Mouse (Mus musculus): ENCODE results near the gene Ywhae. TPM values are rescaled to one million over a fixed set of nuclear protein-coding genes. Genes with fewer than 3 reads are reported as not detected.

Gene Ywhae
- total RNA-seq, 1 experiment: 432 TPM

- no peak for DNase-seq (ENCODE audit: low read depth, low spot score)
- in situ Hi-C loops (cut with MboI; ENCODE audit: low sequenced_read_pairs in 2 of 2, unreplicated experiment in 2 of 2): no loop called here
- no peaks in the 10 kb centered on the region for H3K36me3 ChIP-seq (ENCODE audit: control insufficient read depth, insufficient read depth, low read length, poor library complexity, severe bottlenecking)
- no peaks in the 10 kb centered on the region for H3K9me3 ChIP-seq (ENCODE audit: control insufficient read depth, insufficient read depth, low read depth, low read length)
- no peak overlapping the region for H3K9ac ChIP-seq (ENCODE audit: insufficient read depth, low read depth, low read length, poor library complexity, severe bottlenecking)
- H3K4me3 ChIP-seq (ENCODE audit: insufficient read depth in 1 of 2, low read depth in 1 of 2, low read length in 2 of 2, poor library complexity in 1 of 2, severe bottlenecking in 1 of 2): no peak overlapping the region
- H3K27ac ChIP-seq (ENCODE audit: insufficient read depth, low read depth, low read length, poor library complexity, severe bottlenecking): no peak overlapping the region
- peaks cover 7 to 20% of the 10 kb centered on the region in 2 experiments for H3K4me1 ChIP-seq (ENCODE audit: control insufficient read depth in 2 of 2, insufficient read depth in 2 of 2, low read length in 2 of 2, poor library complexity in 1 of 2)
- TF ChIP-seq CHD2 (IDR thresholded peaks at IDR 0.05; ENCODE audit: low read depth, low read length) (no peak), HCFC1 (IDR thresholded peaks at IDR 0.05; ENCODE audit: borderline replicate concordance, insufficient read depth, low read length) (no peak), MAFK (IDR thresholded peaks at IDR 0.05; ENCODE audit: insufficient read depth, low read depth, low read length) (no peak), ZNF384 (IDR thresholded peaks at IDR 0.05; ENCODE audit: low read depth, low read length) (no peak), ZC3H11A (IDR thresholded peaks at IDR 0.05; ENCODE audit: borderline replicate concordance, low read depth, low read length) (no peak)
These were observed 69.3 kb downstream of the Ywhae start for GRCm38 (mm10) chr11:75801771-75802550.

GRCm38 (mm10) chr11:75807486-75807885 lies 74.8 kb downstream of the Ywhae start:
- no peak overlapping the region for H3K27ac ChIP-seq (ENCODE audit: insufficient read depth, low read depth, low read length, poor library complexity, severe bottlenecking)
- peaks cover 3% of the 10 kb centered on the region in 2 experiments; a peak in 2 of 4 replicates for H3K4me1 ChIP-seq (ENCODE audit: control insufficient read depth in 2 of 2, insufficient read depth in 2 of 2, low read length in 2 of 2, poor library complexity in 1 of 2)
- H3K9ac ChIP-seq (ENCODE audit: insufficient read depth, low read depth, low read length, poor library complexity, severe bottlenecking): no peak overlapping the region
- no peak overlapping the region for H3K4me3 ChIP-seq (ENCODE audit: insufficient read depth in 1 of 2, low read depth in 1 of 2, low read length in 2 of 2, poor library complexity in 1 of 2, severe bottlenecking in 1 of 2)
- TF ChIP-seq HCFC1 (IDR thresholded peaks at IDR 0.05; ENCODE audit: borderline replicate concordance, insufficient read depth, low read length) (no peak), ZC3H11A (IDR thresholded peaks at IDR 0.05; ENCODE audit: borderline replicate concordance, low read depth, low read length) (no peak), MAFK (IDR thresholded peaks at IDR 0.05; ENCODE audit: insufficient read depth, low read depth, low read length) (no peak), CHD2 (IDR thresholded peaks at IDR 0.05; ENCODE audit: low read depth, low read length) (no peak)
- no peak for DNase-seq (ENCODE audit: low read depth, low spot score)
- no peaks in the 10 kb centered on the region for H3K36me3 ChIP-seq (ENCODE audit: control insufficient read depth, insufficient read depth, low read length, poor library complexity, severe bottlenecking)
- in situ Hi-C loops (cut with MboI; ENCODE audit: low sequenced_read_pairs in 2 of 2, unreplicated experiment in 2 of 2): no loop called here
- no peaks in the 10 kb centered on the region for H3K9me3 ChIP-seq (ENCODE audit: control insufficient read depth, insufficient read depth, low read depth, low read length)

- Histone ChIP-seq H3K9me3 (ENCODE audit: control insufficient read depth, insufficient read depth, low read depth, low read length) (no peaks in the 10 kb centered on the region), H3K36me3 (ENCODE audit: control insufficient read depth, insufficient read depth, low read length, poor library complexity, severe bottlenecking) (no peaks in the 10 kb centered on the region), H3K4me1 (ENCODE audit: control insufficient read depth in 2 of 2, insufficient read depth in 2 of 2, low read length in 2 of 2, poor library complexity in 1 of 2) (no peaks in the 10 kb centered on the region), H3K4me3 (ENCODE audit: insufficient read depth in 1 of 2, low read depth in 1 of 2, low read length in 2 of 2, poor library complexity in 1 of 2, severe bottlenecking in 1 of 2) (no peak overlapping the region), H3K9ac (ENCODE audit: insufficient read depth, low read depth, low read length, poor library complexity, severe bottlenecking) (no peak overlapping the region), H3K27ac (ENCODE audit: insufficient read depth, low read depth, low read length, poor library complexity, severe bottlenecking) (no peak overlapping the region)
- TF ChIP-seq CHD2 (IDR thresholded peaks at IDR 0.05; ENCODE audit: low read depth, low read length) (no peak), ZNF384 (IDR thresholded peaks at IDR 0.05; ENCODE audit: low read depth, low read length) (no peak), MAFK (IDR thresholded peaks at IDR 0.05; ENCODE audit: insufficient read depth, low read depth, low read length) (no peak), ZC3H11A (IDR thresholded peaks at IDR 0.05; ENCODE audit: borderline replicate concordance, low read depth, low read length) (no peak), HCFC1 (IDR thresholded peaks at IDR 0.05; ENCODE audit: borderline replicate concordance, insufficient read depth, low read length) (no peak)
- DNase-seq (ENCODE audit: low read depth, low spot score): no peak
- in situ Hi-C loops (cut with MboI; ENCODE audit: low sequenced_read_pairs in 2 of 2, unreplicated experiment in 2 of 2): no loop called here
These were observed 77.9 kb downstream of the Ywhae start for GRCm38 (mm10) chr11:75810526-75810925.

GRCm38 (mm10) chr11:75811900-75812299 lies 79.2 kb downstream of the Ywhae start:
- no peak overlapping the region for H3K27ac ChIP-seq (ENCODE audit: insufficient read depth, low read depth, low read length, poor library complexity, severe bottlenecking)
- H3K9ac ChIP-seq (ENCODE audit: insufficient read depth, low read depth, low read length, poor library complexity, severe bottlenecking): no peak overlapping the region
- no peak overlapping the region for H3K4me3 ChIP-seq (ENCODE audit: insufficient read depth in 1 of 2, low read depth in 1 of 2, low read length in 2 of 2, poor library complexity in 1 of 2, severe bottlenecking in 1 of 2)
- TF ChIP-seq ZC3H11A (IDR thresholded peaks at IDR 0.05; ENCODE audit: borderline replicate concordance, low read depth, low read length): no peak
- DNase-seq (ENCODE audit: low read depth, low spot score): no peak
- H3K9me3 ChIP-seq (ENCODE audit: control insufficient read depth, insufficient read depth, low read depth, low read length): no peaks in the 10 kb centered on the region
- no peaks in the 10 kb centered on the region for H3K4me1 ChIP-seq (ENCODE audit: control insufficient read depth in 2 of 2, insufficient read depth in 2 of 2, low read length in 2 of 2, poor library complexity in 1 of 2)
- H3K36me3 ChIP-seq (ENCODE audit: control insufficient read depth, insufficient read depth, low read length, poor library complexity, severe bottlenecking): no peaks in the 10 kb centered on the region
- in situ Hi-C loops (cut with MboI; ENCODE audit: low sequenced_read_pairs in 2 of 2, unreplicated experiment in 2 of 2): no loop called here

GRCm38 (mm10) chr11:75813085-75813484 lies 80.4 kb downstream of the Ywhae start:
- H3K36me3 ChIP-seq (ENCODE audit: control insufficient read depth, insufficient read depth, low read length, poor library complexity, severe bottlenecking): no peaks in the 10 kb centered on the region
- H3K4me3 ChIP-seq (ENCODE audit: insufficient read depth in 1 of 2, low read depth in 1 of 2, low read length in 2 of 2, poor library complexity in 1 of 2, severe bottlenecking in 1 of 2): no peak overlapping the region
- DNase-seq (ENCODE audit: low read depth, low spot score): no peak
- H3K9ac ChIP-seq (ENCODE audit: insufficient read depth, low read depth, low read length, poor library complexity, severe bottlenecking): no peak overlapping the region
- in situ Hi-C loops (cut with MboI; ENCODE audit: low sequenced_read_pairs in 2 of 2, unreplicated experiment in 2 of 2): no loop called here
- no peaks in the 10 kb centered on the region for H3K4me1 ChIP-seq (ENCODE audit: control insufficient read depth in 2 of 2, insufficient read depth in 2 of 2, low read length in 2 of 2, poor library complexity in 1 of 2)
- H3K9me3 ChIP-seq (ENCODE audit: control insufficient read depth, insufficient read depth, low read depth, low read length): no peaks in the 10 kb centered on the region
- TF ChIP-seq ZNF384 (IDR thresholded peaks at IDR 0.05; ENCODE audit: low read depth, low read length) (no peak), HCFC1 (IDR thresholded peaks at IDR 0.05; ENCODE audit: borderline replicate concordance, insufficient read depth, low read length) (no peak), CHD2 (IDR thresholded peaks at IDR 0.05; ENCODE audit: low read depth, low read length) (no peak), MAFK (IDR thresholded peaks at IDR 0.05; ENCODE audit: insufficient read depth, low read depth, low read length) (no peak), ZC3H11A (IDR thresholded peaks at IDR 0.05; ENCODE audit: borderline replicate concordance, low read depth, low read length) (no peak)
- no peak overlapping the region for H3K27ac ChIP-seq (ENCODE audit: insufficient read depth, low read depth, low read length, poor library complexity, severe bottlenecking)

All from ES-E14 (cell line).